Mouse (Mus musculus) cerebellum, adult 11-12 months (tissue): ENCODE data around the gene Slc35a5.

Source experiments
- DNase-seq: peaks from one replicate; pipeline ENCODE4 v3.0.0; 2022

Slc35a5 gene

GRCm38 (mm10) chr16:45110498-45110897 is 48.0 kb downstream of the Slc35a5 start:
- no peak for DNase-seq

- DNase-seq = no peak
These were observed 50.2 kb downstream of the Slc35a5 start for GRCm38 (mm10) chr16:45108203-45108878.

- DNase-seq = no peak
These were observed 53.5 kb downstream of the Slc35a5 start for GRCm38 (mm10) chr16:45104993-45105392.

GRCm38 (mm10) chr16:45100892-45101291 is 57.6 kb downstream of the Slc35a5 start:
- DNase-seq = no peak

GRCm38 (mm10) chr16:45098886-45099210 is 59.7 kb downstream of the Slc35a5 start:
- no peak for DNase-seq

GRCm38 (mm10) chr16:45098186-45098885 is 60.2 kb downstream of the Slc35a5 start:
- no peak for DNase-seq

- DNase-seq = no peak
These were observed 61.0 kb downstream of the Slc35a5 start for GRCm38 (mm10) chr16:45097467-45097866.

GRCm38 (mm10) chr16:45095561-45096482 is 62.7 kb downstream of the Slc35a5 start:
- DNase-seq = no peak

- no peak for DNase-seq
These were observed 63.5 kb downstream of the Slc35a5 start for GRCm38 (mm10) chr16:45095030-45095429.

GRCm38 (mm10) chr16:45094136-45094756 is 64.3 kb downstream of the Slc35a5 start:
- no peak for DNase-seq

GRCm38 (mm10) chr16:45093137-45093731 is 65.3 kb downstream of the Slc35a5 start, which contains the start of gene Ccdc80:
Ccdc80 (plus strand) TSS chr16:45093402.
- no peak for DNase-seq

GRCm38 (mm10) chr16:45090005-45090404 is 68.5 kb downstream of the Slc35a5 start:
- DNase-seq = peak; percentile 53
